Mouse (Mus musculus) stomach, embryonic 15.5 days (tissue): ENCODE measurements around the gene Mxi1. TPM values are rescaled to one million over a fixed set of nuclear protein-coding genes. Genes with fewer than 3 reads are reported as not detected.

Experiments used
- ATAC-seq: fragments of 200-750 bp; cut with Nextera tagmentation; 2 replicates; pipeline ENCODE4 v1.8.0; 2017; ENCODE audit warnings: low read depth, moderate number of reproducible peaks, moderate TSS enrichment; ENCODE audit not compliant: insufficient read depth, low FRiP score
- H3K27ac ChIP-seq: fragments of 300-500 bp; sonication (generic); 2 replicates; pipeline ENCODE4 v1.5.1; 2015; ENCODE audit warnings: mild to moderate bottlenecking, inconsistent platforms
- H3K27me3 ChIP-seq: fragments of 300-500 bp; sonication (generic); replicated peaks from 2 replicates; pipeline ENCODE4 v1.6.1; 2015; ENCODE audit warnings: inconsistent platforms
- H3K36me3 ChIP-seq: fragments of 300-500 bp; sonication (generic); 2 replicates; pipeline ENCODE4 v1.6.1; 2015; ENCODE audit warnings: inconsistent platforms
- H3K4me1 ChIP-seq: fragments of 300-500 bp; sonication (generic); 2 replicates; pipeline ENCODE4 v1.6.1; 2015; ENCODE audit warnings: inconsistent platforms
- H3K4me2 ChIP-seq: fragments of 300-500 bp; sonication (generic); 2 replicates; pipeline ENCODE4 v1.6.1; 2015; ENCODE audit warnings: mild to moderate bottlenecking, inconsistent platforms
- H3K4me3 ChIP-seq: fragments of 300-500 bp; sonication (generic); replicated peaks from 2 replicates; pipeline ENCODE4 v1.5.1; 2015; ENCODE audit warnings: inconsistent platforms
- H3K9ac ChIP-seq: fragments of 300-500 bp; sonication (generic); 2 replicates; pipeline ENCODE4 v1.6.1; 2015; ENCODE audit warnings: inconsistent platforms
- H3K9me3 ChIP-seq: fragments of 300-500 bp; sonication (generic); 2 replicates; pipeline ENCODE4 v1.6.1; 2016; ENCODE audit warnings: inconsistent platforms
- WGBS: fragments of 180-500 bp; shearing (Covaris S2); methylation state at CpG from one replicate; pipeline ENCODE4 v1.1.7; 2015; 5-methylcytosine and 5-hydroxymethylcytosine counted together
- polyA plus RNA-seq: library from polyadenylated mRNA; unstranded; fragments of >200 nt; fragmentation: Nextera tagmentation; extraction: Ambion mirVana; gene quantifications from 2 replicates; pipeline ENCODE4 v1.2.1, GENCODE M21; 2015

Gene Mxi1
- polyA plus RNA-seq, 1 experiment from 2014 or later: 37.8 TPM

DNA sequence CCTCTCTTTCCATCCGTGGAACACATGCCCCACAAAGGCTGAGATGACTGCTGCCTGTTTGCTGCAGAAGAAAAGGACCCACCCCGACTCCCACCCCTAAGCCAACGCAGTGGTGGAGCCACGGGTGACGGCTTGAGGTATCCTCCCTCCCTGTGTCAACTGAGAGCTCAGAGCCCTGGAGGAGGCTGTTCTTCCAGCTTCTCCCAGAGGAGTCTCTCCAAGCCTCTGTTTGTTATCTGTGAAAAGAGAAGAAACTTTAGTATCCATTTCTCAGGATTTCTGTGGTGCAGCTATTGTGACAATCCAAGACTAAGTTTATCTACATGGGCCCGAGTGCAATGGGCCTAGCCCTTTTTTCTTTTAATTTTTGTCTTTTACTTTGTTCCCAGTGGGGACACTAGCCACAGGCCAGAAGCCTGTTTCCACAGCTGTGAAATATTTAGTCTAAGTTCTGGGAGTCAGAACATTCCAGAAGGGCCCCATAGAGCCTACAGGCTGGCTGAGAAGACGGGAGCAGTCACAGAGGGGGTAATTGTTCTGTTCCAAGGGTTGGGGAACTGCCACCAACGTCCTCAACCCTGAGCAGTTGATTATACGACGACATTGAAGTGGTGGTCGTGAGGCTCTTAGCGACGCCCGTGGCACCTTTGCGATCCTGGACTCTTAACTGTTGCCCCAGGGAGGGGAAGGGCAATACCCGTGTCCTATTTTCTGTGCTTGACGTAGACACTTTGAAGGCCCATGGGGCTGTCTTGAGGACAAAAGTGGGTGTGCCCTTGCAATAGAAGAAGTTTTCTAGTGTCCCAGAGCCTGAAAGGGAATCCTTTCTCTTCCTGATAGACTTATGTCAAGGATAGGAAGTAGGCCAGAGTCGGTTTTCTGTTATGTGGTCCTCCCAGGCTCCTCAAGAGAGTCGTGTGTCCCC is 31.6 kb upstream of the Mxi1 start:
- H3K9me3 ChIP-seq: no peaks in the 10 kb centered on the region

GRCm38 (mm10) chr19:53280254-53280653 is 30.1 kb upstream of the Mxi1 start:
- H3K27me3 ChIP-seq: no peaks in the 10 kb centered on the region
- peaks cover 5% of the 10 kb centered on the region; the same call in 1 of the 2 replicates for H3K4me1 ChIP-seq
- H3K27ac ChIP-seq: no peak overlapping the region
- ATAC-seq: no peak
- H3K4me3 ChIP-seq: no peak overlapping the region
- no peak overlapping the region for H3K4me2 ChIP-seq
- no peaks in the 10 kb centered on the region for H3K36me3 ChIP-seq
- H3K9ac ChIP-seq: no peak overlapping the region
- no peaks in the 10 kb centered on the region for H3K9me3 ChIP-seq
- 78% methylated on average over 8 of the region's 8 CpGs for WGBS

More for the DNA sequence above, 31.6 kb upstream of the Mxi1 start:
- no peak overlapping the region for H3K9ac ChIP-seq
- H3K27me3 ChIP-seq: no peaks in the 10 kb centered on the region
- no peak overlapping the region for H3K4me3 ChIP-seq
- WGBS: 72% methylated on average over 19 of the region's 19 CpGs
- no peak for ATAC-seq
- no peak overlapping the region for H3K4me2 ChIP-seq
- H3K36me3 ChIP-seq: no peaks in the 10 kb centered on the region
- no peaks in the 10 kb centered on the region for H3K4me1 ChIP-seq
- H3K27ac ChIP-seq: no peak overlapping the region

DNA sequence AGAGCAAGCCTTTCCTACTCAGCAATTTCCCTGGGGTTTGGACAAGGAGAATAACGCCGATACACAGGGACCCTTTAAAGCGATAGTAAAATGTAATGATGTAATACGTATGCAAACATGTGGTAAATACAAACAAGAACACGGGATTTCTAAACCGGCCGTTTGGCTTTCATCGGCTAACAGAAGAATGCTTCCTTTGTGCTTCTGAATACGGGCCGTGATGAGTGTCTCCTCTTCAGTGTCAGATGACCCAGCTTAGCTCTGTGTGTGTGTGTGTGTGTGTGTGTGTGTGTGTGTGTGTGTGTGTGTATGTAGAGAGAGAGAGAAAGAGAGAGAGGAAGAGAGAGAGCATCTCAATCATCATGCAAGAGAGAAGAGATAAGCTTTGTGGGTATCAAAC is 27.7 kb upstream of the Mxi1 start:
- no peak overlapping the region for H3K4me2 ChIP-seq
- H3K4me1 ChIP-seq: peaks cover 5% of the 10 kb centered on the region; the same call in 1 of the 2 replicates
- H3K9me3 ChIP-seq: no peaks in the 10 kb centered on the region
- no peak for ATAC-seq
- no peaks in the 10 kb centered on the region for H3K27me3 ChIP-seq
- H3K27ac ChIP-seq: no peak overlapping the region
- 71% methylated on average over 10 of the region's 10 CpGs for WGBS
- no peak overlapping the region for H3K9ac ChIP-seq
- H3K36me3 ChIP-seq: no peaks in the 10 kb centered on the region
- H3K4me3 ChIP-seq: no peak overlapping the region

- WGBS: 73% methylated on average over 7 of the region's 7 CpGs
- H3K36me3 ChIP-seq: no peaks in the 10 kb centered on the region
- H3K27ac ChIP-seq: no peak overlapping the region
- no peak overlapping the region for H3K4me3 ChIP-seq
- no peaks in the 10 kb centered on the region for H3K27me3 ChIP-seq
- no peak overlapping the region for H3K4me2 ChIP-seq
- H3K4me1 ChIP-seq: peaks cover 5% of the 10 kb centered on the region; the same call in 1 of the 2 replicates
- ATAC-seq: no peak
- H3K9ac ChIP-seq: no peak overlapping the region
- no peaks in the 10 kb centered on the region for H3K9me3 ChIP-seq
These were observed 26.6 kb upstream of the Mxi1 start for GRCm38 (mm10) chr19:53283742-53284141.

DNA sequence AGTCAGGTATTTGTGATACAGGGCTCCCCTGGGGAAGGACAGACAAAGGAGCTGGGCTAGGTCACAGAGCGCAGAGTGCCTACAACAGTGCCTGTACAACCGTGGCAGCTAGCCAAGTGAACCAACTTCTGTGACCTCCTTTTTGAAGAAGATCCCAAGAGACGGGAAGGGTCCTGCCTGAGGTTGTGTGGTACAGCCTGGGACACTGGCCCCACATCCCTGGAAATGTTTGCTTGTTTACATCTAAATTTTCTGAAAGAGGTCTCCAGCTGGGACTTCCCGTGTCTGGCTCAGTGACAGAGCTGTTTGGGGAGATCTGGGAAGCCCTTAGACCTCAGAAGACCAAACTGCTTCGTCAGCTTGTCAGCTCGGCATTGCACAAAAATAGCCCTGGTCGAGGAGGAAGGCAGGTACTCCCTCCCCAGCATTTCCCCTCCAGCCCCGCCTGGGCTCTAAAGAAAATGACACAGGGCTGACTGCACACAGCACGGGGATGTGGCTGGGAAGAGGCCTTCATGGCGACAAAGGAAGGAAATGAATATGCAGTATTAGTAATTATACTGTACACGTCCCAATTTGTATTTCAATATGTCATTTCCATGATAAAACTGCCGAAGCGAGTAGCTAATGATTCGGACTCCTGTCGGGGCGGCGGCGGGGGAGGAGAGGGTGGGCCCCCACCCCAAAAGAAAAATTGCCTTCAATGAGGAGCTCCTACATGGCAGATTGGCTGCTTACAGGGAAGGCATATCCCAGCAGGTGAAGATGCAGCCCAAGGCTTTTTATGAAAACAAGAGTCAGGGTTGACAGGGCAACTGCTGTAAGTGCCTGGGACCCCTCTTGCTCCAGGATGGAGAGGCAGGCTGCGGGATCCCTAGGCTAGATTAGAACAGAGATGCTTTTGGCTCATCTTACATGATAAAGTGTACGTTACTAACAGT is 25.8 kb upstream of the Mxi1 start:
- Histone ChIP-seq H3K9me3 (no peaks in the 10 kb centered on the region), H3K4me3 (no peak overlapping the region), H3K36me3 (no peaks in the 10 kb centered on the region), H3K9ac (no peak overlapping the region), H3K27ac (no peak overlapping the region), H3K4me2 (no peak overlapping the region), H3K4me1 (peaks cover 5% of the 10 kb centered on the region; the same call in 1 of the 2 replicates), H3K27me3 (no peaks in the 10 kb centered on the region)
- WGBS: 40% methylated on average over 20 of the region's 20 CpGs
- no peak for ATAC-seq

DNA sequence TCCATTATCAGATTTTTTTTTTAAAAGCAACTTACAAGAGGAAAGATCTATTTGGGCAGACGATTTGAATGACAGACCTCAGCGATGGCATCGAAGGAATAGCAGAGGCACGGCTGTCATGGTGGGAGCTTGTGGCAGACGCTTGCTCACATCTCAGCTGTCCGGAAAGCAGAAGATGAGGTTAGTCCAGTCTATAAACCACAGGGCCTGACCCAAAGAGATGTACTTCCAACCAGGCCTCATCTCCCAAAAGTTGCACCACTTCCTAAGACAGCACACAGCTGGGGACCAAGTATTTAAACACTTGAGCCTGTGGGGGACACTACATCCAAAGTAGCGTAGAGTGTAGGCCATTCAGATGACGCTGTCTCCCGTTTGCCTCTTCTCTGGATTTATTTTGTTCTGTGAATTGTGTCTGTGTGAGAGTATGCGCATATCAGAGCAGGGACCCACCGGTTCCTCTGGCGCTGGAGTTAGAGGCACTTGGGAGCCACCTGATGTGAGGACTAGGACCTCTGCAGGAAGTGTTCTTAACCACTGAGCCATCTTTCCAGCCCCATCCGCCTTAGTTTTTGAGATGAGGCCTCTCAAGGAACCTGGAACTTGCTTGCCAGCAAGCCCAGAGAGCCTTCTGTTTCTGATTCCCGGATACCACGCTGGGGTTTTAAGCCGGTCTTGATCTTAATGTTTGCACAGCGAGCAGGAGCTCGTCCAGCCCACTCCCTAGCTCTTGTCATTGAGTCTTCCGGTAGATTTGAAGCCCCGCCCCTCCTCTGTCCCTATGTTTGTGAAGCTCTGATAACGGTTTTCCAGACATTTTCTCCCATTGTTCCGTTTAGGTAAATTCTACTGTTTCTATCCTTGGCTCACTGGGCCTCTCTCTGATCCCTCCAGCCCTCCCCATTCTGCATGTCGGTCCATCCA is 13.7 kb upstream of the Mxi1 start:
- H3K4me2 ChIP-seq: no peak overlapping the region; the same call in 1 of the 2 replicates
- H3K9me3 ChIP-seq: no peaks in the 10 kb centered on the region
- no peak overlapping the region for H3K4me3 ChIP-seq
- H3K27ac ChIP-seq: no peak overlapping the region
- no peak overlapping the region for H3K9ac ChIP-seq
- WGBS: 68% methylated on average over 23 of the region's 23 CpGs
- no peak for ATAC-seq
- no peaks in the 10 kb centered on the region for H3K36me3 ChIP-seq
- H3K27me3 ChIP-seq: no peaks in the 10 kb centered on the region
- H3K4me1 ChIP-seq: no peaks in the 10 kb centered on the region

DNA sequence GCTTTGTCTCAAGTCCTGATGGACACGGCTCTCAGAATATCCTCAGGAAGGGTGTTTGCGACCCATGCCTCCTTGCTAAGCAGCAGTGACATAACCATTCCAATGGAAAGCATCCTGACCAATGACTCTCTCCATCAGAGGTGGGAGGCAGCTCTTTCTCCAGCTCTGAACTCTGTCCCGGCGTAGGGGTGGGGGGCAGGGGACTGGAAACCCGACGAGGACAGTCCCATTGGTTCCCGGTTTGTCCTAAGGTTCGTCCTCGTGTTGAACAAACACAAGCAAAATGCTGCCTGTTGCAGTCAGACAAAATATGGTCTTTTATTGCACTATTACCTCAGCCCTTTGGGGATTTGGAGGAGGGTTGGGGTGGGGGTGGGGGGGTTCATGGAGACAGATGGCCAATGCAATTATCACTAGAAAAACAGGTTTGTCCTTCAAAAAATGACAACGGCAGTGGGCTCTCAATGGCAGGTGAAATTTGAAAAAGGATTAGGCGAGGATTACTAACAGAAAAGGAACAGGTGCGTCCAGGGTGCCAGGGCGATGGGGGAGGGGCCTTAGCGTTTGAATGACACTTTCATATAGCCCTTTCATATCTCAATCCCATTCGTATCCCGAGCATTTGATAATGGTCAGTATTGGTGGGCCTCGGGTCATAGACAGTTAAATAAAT is 11.0 kb upstream of the Mxi1 start:
- no peaks in the 10 kb centered on the region for H3K36me3 ChIP-seq
- H3K9ac ChIP-seq: no peak overlapping the region
- no peaks in the 10 kb centered on the region for H3K9me3 ChIP-seq
- no peaks in the 10 kb centered on the region for H3K27me3 ChIP-seq
- WGBS: 60% methylated on average over 17 of the region's 17 CpGs
- H3K27ac ChIP-seq: no peak overlapping the region
- H3K4me2 ChIP-seq: no peak overlapping the region
- no peaks in the 10 kb centered on the region for H3K4me1 ChIP-seq
- no peak for ATAC-seq
- no peak overlapping the region for H3K4me3 ChIP-seq

DNA sequence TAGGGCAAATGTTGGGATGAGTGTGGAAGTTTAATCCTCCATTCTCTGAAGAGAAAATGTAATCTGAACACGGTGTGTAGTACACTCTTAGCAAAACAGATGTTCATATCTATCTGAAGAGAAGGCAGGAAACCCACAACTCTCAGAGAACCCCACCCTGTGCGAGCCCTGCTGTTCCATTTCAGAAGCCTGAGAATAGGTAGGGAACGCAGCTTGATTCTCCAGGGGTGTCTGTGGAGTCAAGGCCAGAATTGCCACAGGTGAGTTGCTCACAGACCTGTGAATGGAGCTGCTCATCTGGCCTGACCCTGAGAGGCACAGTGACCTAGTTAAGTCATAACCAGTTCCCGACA is 10.5 kb upstream of the Mxi1 start:
- Histone ChIP-seq H3K9ac (no peak overlapping the region), H3K4me3 (no peak overlapping the region), H3K36me3 (no peaks in the 10 kb centered on the region), H3K4me2 (no peak overlapping the region), H3K27ac (no peak overlapping the region), H3K9me3 (no peaks in the 10 kb centered on the region), H3K27me3 (no peaks in the 10 kb centered on the region), H3K4me1 (no peaks in the 10 kb centered on the region)
- 76% methylated on average over 4 of the region's 4 CpGs for WGBS
- no peak for ATAC-seq

DNA sequence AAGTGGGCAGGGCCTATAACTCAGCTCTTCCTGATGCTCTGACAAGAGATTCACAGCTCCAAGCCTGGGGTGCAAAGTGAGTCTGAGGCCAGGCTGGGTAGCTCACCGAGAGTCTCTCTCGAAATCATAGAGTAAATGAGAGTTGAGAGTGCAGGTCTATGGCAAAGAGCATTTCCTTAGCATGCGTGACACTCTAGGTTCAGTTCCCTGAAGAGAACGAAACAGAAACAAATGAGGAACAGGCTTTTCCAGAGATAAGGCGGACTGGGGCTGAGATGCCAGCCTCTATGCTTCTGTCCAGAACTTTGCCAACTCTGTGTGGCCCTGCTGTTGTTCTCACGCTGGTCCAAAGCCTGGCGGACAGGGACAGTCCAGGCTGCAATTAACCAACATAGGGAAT is 6.9 kb upstream of the Mxi1 start:
- ATAC-seq: no peak
- H3K4me1 ChIP-seq: peaks cover 5% of the 10 kb centered on the region; the same call in 1 of the 2 replicates
- no peaks in the 10 kb centered on the region for H3K27me3 ChIP-seq
- H3K9ac ChIP-seq: no peak overlapping the region
- no peak overlapping the region for H3K4me3 ChIP-seq
- 82% methylated on average over 7 of the region's 7 CpGs for WGBS
- no peak overlapping the region for H3K4me2 ChIP-seq
- no peaks in the 10 kb centered on the region for H3K9me3 ChIP-seq
- no peaks in the 10 kb centered on the region for H3K36me3 ChIP-seq
- H3K27ac ChIP-seq: no peak overlapping the region

- 81% methylated on average over 8 of the region's 8 CpGs for WGBS
- Histone ChIP-seq H3K9ac (no peak overlapping the region), H3K4me2 (no peak overlapping the region), H3K27me3 (no peaks in the 10 kb centered on the region), H3K36me3 (no peaks in the 10 kb centered on the region), H3K9me3 (no peaks in the 10 kb centered on the region), H3K4me3 (no peak overlapping the region), H3K27ac (no peak overlapping the region), H3K4me1 (peaks cover 5% of the 10 kb centered on the region; the same call in 1 of the 2 replicates)
- ATAC-seq: no peak
These were observed 4.7 kb upstream of the Mxi1 start for GRCm38 (mm10) chr19:53305621-53306020.

- peaks cover 5% of the 10 kb centered on the region; the same call in 1 of the 2 replicates for H3K4me1 ChIP-seq
- no peak overlapping the region for H3K9ac ChIP-seq
- no peaks in the 10 kb centered on the region for H3K36me3 ChIP-seq
- no peak overlapping the region for H3K4me2 ChIP-seq
- H3K27me3 ChIP-seq: no peaks in the 10 kb centered on the region
- 52% methylated on average over 11 of the region's 11 CpGs for WGBS
- ATAC-seq: no peak
- H3K4me3 ChIP-seq: no peak overlapping the region
- H3K27ac ChIP-seq: no peak overlapping the region
- H3K9me3 ChIP-seq: no peaks in the 10 kb centered on the region
These were observed 3.6 kb upstream of the Mxi1 start for GRCm38 (mm10) chr19:53306706-53307105.
